Mouse (Mus musculus): Measurements from ENCODE around the gene Ddx51. TPM values are rescaled to one million over a fixed set of nuclear protein-coding genes. Genes with fewer than 3 reads are reported as not detected.

Gene Ddx51
- total RNA-seq, 2 experiments from 2014 or later: 24.9 to 32.0 TPM

- no peak for DNase-seq (ENCODE audit: low spot score in 2 of 2)
These were observed 6.4 kb downstream of the Ddx51 start for GRCm38 (mm10) chr5:110659682-110660081.

- DNase-seq (ENCODE audit: low spot score in 2 of 2): no peak
These were observed 10.8 kb downstream of the Ddx51 start for GRCm38 (mm10) chr5:110664041-110664440.

- DNase-seq (ENCODE audit: low spot score in 2 of 2): no peak
These were observed 11.6 kb downstream of the Ddx51 start for GRCm38 (mm10) chr5:110664750-110665269.

DNA sequence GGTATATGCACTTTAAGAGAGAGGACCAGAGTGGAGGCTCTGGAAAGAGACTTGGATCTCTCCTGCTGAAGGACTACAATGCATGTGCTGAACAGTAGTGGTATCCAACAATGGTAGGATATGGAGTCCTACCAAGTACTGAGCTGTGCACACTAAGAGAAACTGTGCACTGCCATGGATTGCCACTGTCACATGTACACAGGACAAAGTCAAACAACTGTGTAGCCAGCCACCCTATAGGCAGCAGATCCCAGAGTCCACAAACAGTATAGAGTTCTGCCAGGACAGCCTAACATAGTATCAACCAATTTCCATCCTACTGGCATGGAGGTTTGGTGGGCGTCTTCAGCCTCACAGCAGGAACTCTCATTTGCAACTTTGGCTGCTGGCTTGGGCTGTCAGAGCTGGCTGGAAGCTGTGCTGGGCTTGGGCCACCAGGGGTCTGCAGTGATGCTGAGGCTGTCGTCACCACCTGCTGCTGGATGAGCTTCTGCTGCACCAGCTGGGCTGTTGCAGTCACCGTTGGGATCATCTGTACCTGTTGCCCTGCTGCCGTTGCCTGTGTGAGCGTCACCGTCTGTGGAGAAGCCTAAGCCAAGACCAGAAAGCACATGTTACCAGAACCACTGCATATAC, 12.4 kb downstream of the Ddx51 start:
- peak in 1 of 2 experiments; percentile 26 for DNase-seq (ENCODE audit: low spot score in 2 of 2)

GRCm38 (mm10) chr5:110682041-110682440, 28.8 kb downstream of the Ddx51 start:
- no peak for DNase-seq (ENCODE audit: low spot score in 2 of 2)

GRCm38 (mm10) chr5:110698617-110699016, 45.4 kb downstream of the Ddx51 start:
- DNase-seq (ENCODE audit: low spot score in 2 of 2): no peak

GRCm38 (mm10) chr5:110704004-110704403, 50.8 kb downstream of the Ddx51 start:
- DNase-seq (ENCODE audit: low spot score in 2 of 2): no peak

DNA sequence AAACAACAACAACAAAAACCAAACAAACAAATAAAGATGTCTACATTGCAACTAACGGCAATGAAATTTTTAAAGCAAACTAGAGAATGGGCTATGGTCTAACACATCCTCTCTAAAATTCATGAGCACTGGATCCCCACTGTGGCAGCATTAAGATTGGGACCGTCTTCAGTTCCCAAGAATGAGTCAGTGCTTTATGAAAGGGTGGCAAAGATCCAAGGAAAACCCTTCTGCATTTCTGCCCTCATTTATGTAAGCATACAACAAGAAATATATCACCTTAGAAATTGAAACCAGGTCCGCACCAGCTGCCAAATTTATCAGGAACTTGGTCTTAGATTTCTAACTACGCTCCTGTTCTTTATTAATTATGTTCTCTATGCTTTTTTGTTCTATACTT, 56.0 kb downstream of the Ddx51 start:
- DNase-seq (ENCODE audit: low spot score in 2 of 2): no peak

Small RNA genes lying within 50 kb of the gene (microRNA-seq; reads per million reads assigned to microRNA genes)
- gene Mir7026: 4.2 to 7.8 reads per million in 2 experiments

Other genes with a start within 250 kb of the Ddx51 start
- gene Fbrsl1, start 204.9 kb upstream of the Ddx51 start, total RNA-seq (2021): 10 to 100 TPM; 82.5 to 90.6 TPM
- gene Galnt9, start 109.1 kb upstream of the Ddx51 start, total RNA-seq (2021): 10 to 100 TPM; 76.5 to 77.2 TPM
- gene Noc4l, start within 50 bp of the Ddx51 start, total RNA-seq (2021): 10 to 100 TPM; 35.3 to 40.7 TPM
- 10 to 100 TPM; 72.4 to 91.5 TPM for gene Ep400, start 117.3 kb downstream of the Ddx51 start, total RNA-seq (2021)
- gene Pus1, start 127.2 kb downstream of the Ddx51 start, total RNA-seq (2021): 10 to 100 TPM; 17.6 to 18.3 TPM
- gene Ulk1, start 156.6 kb downstream of the Ddx51 start, total RNA-seq (2021): 10 to 100 TPM; 66.7 to 73.7 TPM
- 1 to 10 TPM; 8.9 to 9.6 TPM for gene Hscb, start 186.3 kb downstream of the Ddx51 start, total RNA-seq (2021)
- gene Chek2, start 186.5 kb downstream of the Ddx51 start, total RNA-seq (2021): 1 to 10 TPM; 2.6 to 3.5 TPM
- 10 to 100 TPM; 29.6 to 32.7 TPM for gene Ttc28, start 226.4 kb downstream of the Ddx51 start, total RNA-seq (2021)